Mouse (Mus musculus) ovary, postnatal 36 days (tissue): ENCODE results near the gene Olfr701.

Source experiments
- DNase-seq: peaks from one replicate; pipeline ENCODE4 v3.0.0; 2022; ENCODE audit warnings: low spot score, mixed read lengths

The Olfr701 gene

GRCm38 (mm10) chr7:106813829-106814228 lies at the start of gene Olfr701:
Gene Olfr701, plus strand, starts transcription at chr7:106814129.
- DNase-seq = no peak

GRCm38 (mm10) chr7:106788330-106788729 lies 25.6 kb upstream of the Olfr701 start:
- DNase-seq = no peak

- no peak for DNase-seq
Measured at GRCm38 (mm10) chr7:106793098-106793497, 20.8 kb upstream of the Olfr701 start, which contains the start of gene Olfr699. Gene Olfr699, minus strand, starts transcription at chr7:106793198.

DNA sequence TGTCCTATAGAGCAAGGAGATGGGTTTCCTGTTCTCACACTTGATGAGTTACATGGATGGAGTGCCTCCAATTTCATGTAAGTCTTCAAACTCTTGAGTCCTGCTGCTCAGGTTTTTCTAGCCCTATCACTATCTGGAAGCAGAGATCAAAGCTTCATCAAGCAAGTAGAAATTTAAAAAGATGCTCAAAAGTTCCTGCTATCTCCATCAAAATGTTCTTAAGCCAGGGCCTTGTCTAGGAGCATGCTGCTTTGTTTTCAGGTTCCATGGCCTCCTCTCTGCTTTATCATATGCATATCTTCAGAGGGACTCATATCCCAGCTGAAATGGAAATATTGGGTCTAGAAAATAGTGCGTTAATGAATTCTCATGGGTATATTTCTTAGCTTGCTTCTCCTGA lies 5.2 kb upstream of the Olfr701 start, which contains the start of gene Olfr700:
Gene Olfr700 (minus strand): TSS at position 101 of the 400 bp plus-strand sequence.
- no peak for DNase-seq

- no peak for DNase-seq
Measured at GRCm38 (mm10) chr7:106815775-106816174, 1.8 kb downstream of the Olfr701 start.

DNA sequence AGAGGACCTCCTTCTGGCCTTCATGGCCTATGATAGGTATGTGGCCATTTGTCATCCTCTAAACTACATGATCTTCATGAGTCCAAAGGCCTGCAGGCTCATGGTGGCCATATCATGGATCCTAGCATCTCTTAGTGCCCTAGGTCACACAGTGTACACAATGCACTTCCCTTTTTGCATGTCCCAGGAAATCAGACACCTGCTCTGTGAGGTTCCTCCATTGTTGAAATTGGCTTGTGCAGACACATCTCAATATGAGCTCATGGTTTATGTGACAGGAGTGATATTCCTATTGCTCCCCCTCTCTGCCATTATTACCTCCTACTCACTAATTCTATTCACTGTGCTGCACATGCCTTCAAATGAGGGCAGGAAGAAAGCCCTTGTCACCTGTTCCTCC lies 4.5 kb downstream of the Olfr701 start:
- no peak for DNase-seq

- no peak for DNase-seq
Measured at GRCm38 (mm10) chr7:106833793-106834192, 19.9 kb downstream of the Olfr701 start, which contains the start of gene Olfr702. Gene Olfr702, minus strand, starts transcription at chr7:106833893.

GRCm38 (mm10) chr7:106843060-106843459 lies 29.1 kb downstream of the Olfr701 start, which contains the start of gene Olfr703:
Gene Olfr703, plus strand, starts transcription at chr7:106843360.
- DNase-seq = no peak

DNA sequence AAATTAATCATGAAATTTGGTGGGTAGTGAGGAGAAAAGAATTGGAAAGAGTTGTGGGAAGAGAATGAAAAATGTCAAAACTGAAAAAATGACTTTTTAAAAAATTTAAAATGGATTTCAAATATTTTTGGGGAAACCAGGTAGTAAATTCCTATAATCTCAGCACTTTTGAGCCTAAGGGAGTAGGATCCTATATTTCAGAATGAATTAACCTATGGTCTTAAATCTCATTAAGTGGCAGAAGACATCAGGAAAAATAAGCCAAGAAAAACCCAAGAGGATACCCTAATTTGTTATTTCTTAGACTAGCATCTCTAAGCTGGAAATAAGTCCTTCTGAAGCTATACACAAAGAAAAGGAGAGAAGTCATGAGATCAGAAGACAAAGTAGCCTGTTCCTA lies 49.0 kb downstream of the Olfr701 start, which contains the start of gene Olfr704:
Gene Olfr704 (plus strand): TSS at position 301 of the 400 bp plus-strand sequence.
- no peak for DNase-seq
